Mouse (Mus musculus): Measurements from ENCODE around the gene Acsbg2. TPM values are rescaled to one million over a fixed set of nuclear protein-coding genes. Genes with fewer than 3 reads are reported as not detected.
"Not testable (repeated sequence)": the region's sequence is repeated elsewhere in the genome, so short reads cannot be mapped to it uniquely, and the experiment has no call there.

Gene Acsbg2
- total RNA-seq (2014; fragmentation: Nextera tagmentation) (not detected in 2 replicates), total RNA-seq (2017) (not detected in 2 replicates)

DNA sequence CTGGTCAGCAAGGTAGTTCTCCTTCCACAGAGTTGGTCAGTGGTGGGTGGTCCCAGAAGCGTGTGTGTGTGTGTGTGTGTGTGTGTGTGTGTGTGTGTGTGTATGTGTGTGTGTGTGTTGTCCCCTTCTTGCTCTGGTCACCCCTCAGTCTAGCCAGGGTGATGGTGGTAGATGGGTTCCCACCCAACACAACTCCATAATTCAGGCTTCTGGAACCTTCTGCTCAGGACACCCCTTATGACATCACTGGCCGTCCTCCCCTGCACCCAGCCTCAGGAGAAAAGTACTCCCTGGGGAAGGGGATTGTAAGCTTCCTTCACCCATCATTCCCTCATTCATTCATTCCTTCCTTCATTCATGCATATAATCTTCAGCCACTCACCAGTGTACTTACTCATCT, at the start of gene Acsbg2:
TSS of gene Acsbg2 (minus strand) at position 211 of the 400 bp plus-strand sequence.
- no peak for ATAC-seq (replicated peaks; ENCODE audit: poor library complexity, severe bottlenecking)

DNA sequence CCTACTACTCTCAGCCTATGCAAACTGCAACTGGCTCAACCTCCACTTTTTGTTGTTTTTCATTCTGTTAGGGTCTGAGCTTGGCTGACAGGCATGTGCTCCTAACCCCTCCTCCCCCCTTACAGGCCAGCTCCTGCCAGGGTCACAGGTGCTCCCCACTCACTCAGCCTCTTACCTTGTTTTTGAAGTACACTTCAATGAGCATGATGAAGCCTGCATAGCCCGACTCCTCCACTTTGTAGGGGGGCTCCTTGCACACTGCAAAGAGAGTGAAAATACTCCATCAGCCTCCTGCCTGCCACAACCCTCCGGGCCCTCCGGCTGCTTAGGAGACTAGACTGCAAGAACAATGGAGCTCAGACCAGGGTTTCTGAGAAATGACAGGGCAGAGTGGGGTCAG, 45.5 kb upstream of the Acsbg2 start:
- ATAC-seq (replicated peaks; ENCODE audit: poor library complexity, severe bottlenecking), result no peak

DNA sequence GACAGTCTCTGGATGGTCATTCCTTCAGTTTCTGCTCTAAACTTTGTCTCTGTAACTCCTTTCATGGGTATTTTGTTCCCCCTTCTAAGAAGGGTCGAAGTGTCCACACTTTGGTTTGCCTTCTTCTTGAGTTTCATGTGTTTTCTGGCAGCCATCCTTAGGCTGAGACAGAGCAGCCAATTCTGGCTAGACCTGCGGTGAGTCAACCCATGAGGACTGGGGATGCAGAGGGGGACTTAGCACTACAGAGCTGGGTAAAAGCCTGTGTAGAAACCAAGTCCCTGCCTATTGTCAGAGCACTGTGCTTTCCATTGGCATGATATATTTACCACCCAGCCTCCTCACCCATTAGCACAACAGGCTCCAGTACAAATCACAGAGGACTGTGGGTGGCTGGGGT, 42.9 kb upstream of the Acsbg2 start:
- ATAC-seq (replicated peaks; ENCODE audit: poor library complexity, severe bottlenecking), result no peak

DNA sequence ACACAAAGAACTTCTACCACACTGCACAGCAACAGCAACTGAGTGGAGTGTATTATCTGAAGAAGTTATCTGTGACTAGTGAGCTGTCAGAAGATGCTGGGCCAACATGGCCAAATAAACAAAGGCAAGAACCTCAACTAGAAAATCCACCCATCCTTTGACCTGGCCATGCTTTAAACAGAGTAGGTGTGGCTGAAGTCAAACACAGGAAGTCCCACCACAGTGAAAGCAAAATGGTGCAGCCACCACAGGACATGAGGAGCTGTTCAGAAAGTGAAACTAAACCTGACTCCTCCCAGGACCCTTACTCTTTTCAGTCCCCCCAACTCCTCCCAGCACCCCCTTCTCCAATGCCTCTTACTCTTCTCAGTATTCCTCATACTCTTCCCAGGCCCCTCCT, 39.2 kb upstream of the Acsbg2 start:
- ATAC-seq (replicated peaks; ENCODE audit: poor library complexity, severe bottlenecking), result no peak

GRCm38 (mm10) chr17:56913023-56913422, 38.8 kb upstream of the Acsbg2 start:
- no peak for ATAC-seq (replicated peaks; ENCODE audit: poor library complexity, severe bottlenecking)

DNA sequence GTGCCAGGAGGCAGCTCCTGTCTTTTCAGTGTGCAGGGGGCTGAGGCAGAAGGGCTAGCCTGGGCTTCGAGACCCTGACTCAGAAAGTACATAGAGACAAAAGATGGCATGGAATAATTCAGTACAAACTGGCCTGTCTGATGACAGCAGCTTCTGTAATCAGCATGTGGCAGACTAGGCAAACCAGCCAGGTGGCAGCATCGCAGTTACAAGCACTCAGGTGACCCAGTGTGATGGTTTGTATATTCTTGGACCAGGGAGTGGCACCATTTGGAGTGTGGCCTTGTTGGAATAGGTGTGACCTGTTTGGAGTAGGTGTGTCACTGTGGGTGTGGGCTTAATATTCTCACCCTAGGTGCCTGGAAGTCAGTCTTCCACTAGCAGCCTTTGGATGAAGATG, 35.5 kb upstream of the Acsbg2 start:
- not testable (repeated sequence) for ATAC-seq (replicated peaks; ENCODE audit: poor library complexity, severe bottlenecking)

DNA sequence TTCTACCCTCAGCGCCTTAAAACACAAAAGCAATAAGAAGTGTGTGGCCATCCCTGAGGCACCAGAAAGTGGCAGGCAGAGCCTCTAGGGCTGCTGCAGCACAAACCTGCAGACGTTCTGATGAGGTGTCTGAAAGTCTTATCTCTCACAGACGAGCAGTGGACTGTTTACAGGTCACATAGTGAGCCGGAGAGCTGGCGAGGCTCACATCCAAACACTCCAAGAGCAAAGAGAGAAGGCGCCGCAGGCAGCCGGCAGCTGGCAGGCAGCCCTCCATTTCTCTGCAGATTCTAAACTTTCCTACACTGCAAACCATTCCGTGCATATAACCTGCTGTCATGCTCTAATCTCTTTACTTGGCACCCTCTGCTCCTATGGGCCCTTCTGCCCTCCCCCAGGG, 33.6 kb upstream of the Acsbg2 start:
- no peak for ATAC-seq (replicated peaks; ENCODE audit: poor library complexity, severe bottlenecking)

DNA sequence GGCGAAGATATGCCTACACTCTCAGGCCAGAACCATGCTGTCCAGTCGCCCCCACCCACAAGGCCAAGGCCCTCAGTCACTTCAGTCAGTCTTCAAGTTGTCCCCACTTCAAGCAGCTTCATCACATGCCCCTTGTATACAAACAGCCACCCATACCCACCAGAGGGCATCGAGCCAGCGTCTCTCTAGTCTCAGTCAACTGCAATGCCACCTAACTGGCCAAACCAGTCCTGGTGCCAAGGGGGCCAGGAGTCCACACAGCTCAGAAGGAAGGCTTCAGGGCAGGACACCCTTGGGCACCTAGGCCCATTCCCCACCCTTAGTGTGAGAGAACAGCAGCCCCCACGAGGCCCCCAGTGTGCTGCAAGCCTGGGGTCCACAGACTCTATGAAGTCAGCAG, 32.8 kb upstream of the Acsbg2 start:
- no peak for ATAC-seq (replicated peaks; ENCODE audit: poor library complexity, severe bottlenecking)

DNA sequence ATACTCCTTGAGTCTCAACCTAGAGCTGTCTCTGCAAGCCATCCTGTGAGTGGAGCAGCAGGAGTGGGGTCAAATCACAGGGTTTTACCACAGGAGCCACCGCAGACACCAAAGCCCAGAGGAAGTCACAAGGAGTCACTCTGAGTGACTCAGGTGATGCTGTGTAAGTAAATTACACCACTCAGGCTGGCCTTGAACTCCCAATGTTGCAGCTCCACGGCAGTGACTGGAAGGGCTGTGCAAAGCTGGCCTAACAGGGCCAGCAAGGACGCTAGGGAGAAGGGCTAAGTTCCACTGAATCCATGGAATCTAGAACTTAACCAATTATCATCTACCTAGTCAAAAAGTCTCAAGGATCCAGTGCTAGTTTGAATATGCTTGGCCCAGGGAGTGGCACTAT, 31.9 kb upstream of the Acsbg2 start:
- ATAC-seq (replicated peaks; ENCODE audit: poor library complexity, severe bottlenecking), result no peak

- no peak for ATAC-seq (replicated peaks; ENCODE audit: poor library complexity, severe bottlenecking)
These were observed 28.5 kb upstream of the Acsbg2 start for GRCm38 (mm10) chr17:56902698-56903097.

GRCm38 (mm10) chr17:56897630-56898195, 23.5 kb upstream of the Acsbg2 start:
- peak; percentile 66 for ATAC-seq (replicated peaks; ENCODE audit: poor library complexity, severe bottlenecking)

DNA sequence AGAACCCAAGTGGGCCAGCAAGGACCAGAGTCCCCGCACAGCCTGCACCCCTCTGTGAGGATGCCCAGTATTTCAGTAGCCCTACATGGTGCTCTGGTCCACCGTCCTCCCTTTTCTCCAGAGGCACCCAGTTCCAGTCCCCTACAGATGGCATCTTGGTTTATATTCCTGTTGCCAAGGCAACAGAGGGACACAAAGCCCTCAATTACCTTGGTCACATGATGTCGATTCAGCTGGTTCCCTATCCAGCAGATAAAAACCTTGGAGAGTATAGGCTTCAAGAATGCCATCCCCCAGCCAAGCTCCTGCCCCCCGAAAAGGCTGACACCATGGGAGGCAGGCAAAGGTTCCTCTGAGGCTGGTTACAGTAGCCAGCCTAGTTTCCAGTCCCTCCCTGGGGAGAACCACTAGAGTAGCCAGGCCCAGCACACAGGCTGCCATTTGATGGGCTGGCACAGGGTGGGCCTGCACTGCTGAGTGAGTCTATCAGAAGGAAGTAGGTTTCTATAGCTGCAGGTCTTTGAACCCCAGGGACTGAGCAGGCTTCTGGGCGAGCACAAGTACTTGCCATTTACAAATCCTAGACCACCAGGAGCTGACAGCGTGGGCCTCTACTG, 22.4 kb upstream of the Acsbg2 start:
- ATAC-seq (replicated peaks; ENCODE audit: poor library complexity, severe bottlenecking), result no peak

DNA sequence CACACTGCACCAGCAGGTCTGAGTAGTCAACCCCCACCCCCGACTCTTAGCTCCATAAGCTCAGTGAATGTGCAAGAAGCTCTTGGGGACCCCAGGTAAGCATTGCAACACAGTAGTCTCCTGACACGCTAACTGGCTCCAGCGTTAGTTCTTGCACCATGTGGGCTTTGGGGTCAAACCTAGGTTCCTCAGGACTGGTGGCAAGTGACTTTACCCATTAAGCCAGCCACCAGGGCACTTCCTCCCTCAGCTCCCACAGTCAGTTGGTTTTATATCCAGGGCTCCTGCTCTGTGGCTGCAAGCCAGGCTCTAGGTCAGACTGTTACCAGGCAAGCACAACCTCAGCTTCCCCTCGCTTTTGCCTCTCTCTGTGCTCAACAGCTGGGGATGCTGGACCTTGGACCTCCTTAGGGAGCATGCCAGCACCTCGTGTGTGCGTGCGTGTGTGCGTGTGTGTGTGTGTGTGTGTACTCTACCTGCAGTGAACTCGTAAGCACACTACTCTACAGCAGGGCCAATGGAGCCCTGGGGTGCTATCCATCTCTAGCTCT, 21.2 kb upstream of the Acsbg2 start:
- peak; percentile 59 for ATAC-seq (replicated peaks; ENCODE audit: poor library complexity, severe bottlenecking)

GRCm38 (mm10) chr17:56890018-56890417, 15.8 kb upstream of the Acsbg2 start:
- no peak for ATAC-seq (replicated peaks; ENCODE audit: poor library complexity, severe bottlenecking)

GRCm38 (mm10) chr17:56888050-56888449, 13.8 kb upstream of the Acsbg2 start:
- ATAC-seq (replicated peaks; ENCODE audit: poor library complexity, severe bottlenecking), result no peak

- ATAC-seq (replicated peaks; ENCODE audit: poor library complexity, severe bottlenecking), result peak; percentile 40; the same call in 1 of the 2 replicates
These were observed 10.6 kb upstream of the Acsbg2 start for GRCm38 (mm10) chr17:56884809-56885208.

GRCm38 (mm10) chr17:56884331-56884730, 10.1 kb upstream of the Acsbg2 start:
- ATAC-seq (replicated peaks; ENCODE audit: poor library complexity, severe bottlenecking), result no peak

DNA sequence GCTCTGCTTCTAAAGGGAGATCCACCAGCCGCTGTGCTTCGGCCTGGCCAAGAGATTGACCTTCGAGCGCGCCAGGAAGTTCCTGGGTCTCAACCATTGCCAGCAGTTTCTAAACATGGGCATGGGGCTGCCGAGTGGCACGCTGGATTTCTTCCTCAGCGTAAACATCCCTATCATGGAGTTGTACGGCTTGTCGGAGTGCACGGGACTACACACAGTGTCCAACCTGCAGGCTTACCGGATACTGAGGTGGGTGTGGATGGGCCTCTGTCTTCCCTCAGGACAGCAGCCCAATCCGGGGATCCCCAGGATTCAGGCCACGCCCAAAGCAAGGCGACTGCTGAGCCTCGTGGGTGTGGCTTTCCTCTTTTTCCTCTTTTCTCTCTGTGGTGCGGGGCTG, 9.4 kb upstream of the Acsbg2 start:
- ATAC-seq (replicated peaks; ENCODE audit: poor library complexity, severe bottlenecking), result peak; percentile 87

GRCm38 (mm10) chr17:56877426-56877825, 3.2 kb upstream of the Acsbg2 start:
- no peak for ATAC-seq (replicated peaks; ENCODE audit: poor library complexity, severe bottlenecking)

DNA sequence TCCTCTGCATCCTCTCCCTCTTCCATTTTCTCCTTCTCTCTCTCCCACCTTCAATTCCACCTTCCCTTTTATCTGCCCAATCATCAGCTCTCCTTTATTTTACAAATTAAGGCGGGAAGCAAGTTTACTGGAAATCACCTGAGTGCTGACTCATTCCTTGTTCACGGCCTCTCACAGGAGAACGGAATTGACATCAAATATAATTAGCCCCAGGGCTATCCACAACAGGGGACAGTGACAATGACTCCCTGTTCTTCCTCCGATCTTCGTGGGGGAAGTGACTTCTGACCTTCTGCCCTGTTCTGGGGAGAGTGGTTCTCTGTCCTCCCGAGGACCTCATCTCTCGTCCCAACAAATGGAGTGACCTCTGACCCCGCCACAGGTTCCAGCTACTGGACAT, 2.7 kb upstream of the Acsbg2 start:
- ATAC-seq (replicated peaks; ENCODE audit: poor library complexity, severe bottlenecking), result no peak

DNA sequence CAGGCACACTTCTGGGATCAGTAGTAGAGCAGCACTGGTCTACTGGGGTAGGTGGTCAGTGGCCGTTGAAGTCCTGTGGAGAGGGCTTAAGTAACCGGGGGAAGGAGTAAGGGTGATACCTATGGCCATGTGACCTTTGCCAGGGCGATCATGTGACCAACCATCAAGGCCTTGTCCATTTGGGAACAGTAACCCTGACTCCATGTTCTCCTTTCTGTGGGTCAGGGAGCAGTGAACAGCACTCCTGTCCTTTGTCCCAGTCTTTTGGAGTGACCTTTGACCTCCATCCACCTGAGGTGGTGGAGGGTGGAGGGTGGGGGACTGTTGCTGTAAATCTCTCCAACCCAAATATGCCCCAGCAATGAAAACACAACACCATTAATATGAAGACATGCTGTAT, 2.2 kb upstream of the Acsbg2 start:
- ATAC-seq (replicated peaks; ENCODE audit: poor library complexity, severe bottlenecking), result no peak

All from granulocyte monocyte progenitor cell, adult 5-6 weeks (primary cell).